Mouse (Mus musculus): ENCODE results near the gene Ptgdr. TPM values are rescaled to one million over a fixed set of nuclear protein-coding genes. Genes with fewer than 3 reads are reported as not detected.
"Not testable (repeated sequence)": the region's sequence is repeated elsewhere in the genome, so short reads cannot be mapped to it uniquely, and the experiment has no call there.

Ptgdr gene
- polyA plus RNA-seq (2015; fragmentation: Nextera tagmentation; extraction: Ambion mirVana): 0.14 TPM in 1 of 2 replicates, not detected in the other

GRCm38 (mm10) chr14:44858868-44859613 is at the start of gene Ptgdr:
Gene Ptgdr, minus strand, starts transcription at chr14:44859375.
- H3K4me3 ChIP-seq (replicated peaks): peak within 1 kb of the TSS; percentile 34
- no peak within 1 kb of the TSS for H3K27ac ChIP-seq
- no peaks in the 10 kb centered on the region for H3K36me3 ChIP-seq
- H3K9me3 ChIP-seq: no peaks in the 10 kb centered on the region
- H3K4me1 ChIP-seq (replicated peaks): peaks cover 22% of the 10 kb centered on the region; the same call in 1 of the 2 replicates
- ATAC-seq: peak; percentile 65
- WGBS: 1% methylated on average over 32 of the region's 32 CpGs
- peak within 1 kb of the TSS; percentile 43; the same call in 1 of the 2 replicates for H3K9ac ChIP-seq (replicated peaks)
- peaks cover 26% of the 10 kb centered on the region for H3K27me3 ChIP-seq
- peak within 1 kb of the TSS; percentile 55 for H3K4me2 ChIP-seq (replicated peaks)

GRCm38 (mm10) chr14:44907774-44908173 is 48.6 kb upstream of the Ptgdr start:
- no peaks in the 10 kb centered on the region for H3K27me3 ChIP-seq
- H3K4me3 ChIP-seq (replicated peaks): no peak overlapping the region
- no peak overlapping the region for H3K9ac ChIP-seq (replicated peaks)
- 91% methylated on average over 5 of the region's 5 CpGs for WGBS
- H3K4me1 ChIP-seq (replicated peaks): no peaks in the 10 kb centered on the region
- H3K9me3 ChIP-seq: no peaks in the 10 kb centered on the region
- no peaks in the 10 kb centered on the region for H3K36me3 ChIP-seq
- no peak for ATAC-seq
- no peak overlapping the region for H3K4me2 ChIP-seq (replicated peaks)
- no peak overlapping the region for H3K27ac ChIP-seq

- Histone ChIP-seq H3K4me3 (replicated peaks) (no peak overlapping the region), H3K27ac (no peak overlapping the region), H3K36me3 (no peaks in the 10 kb centered on the region), H3K4me2 (replicated peaks) (no peak overlapping the region), H3K9ac (replicated peaks) (no peak overlapping the region), H3K9me3 (no peaks in the 10 kb centered on the region), H3K4me1 (replicated peaks) (no peaks in the 10 kb centered on the region), H3K27me3 (no peaks in the 10 kb centered on the region)
- no peak for ATAC-seq
- 87% methylated on average over 4 of the region's 4 CpGs for WGBS
Observed at GRCm38 (mm10) chr14:44904199-44904598, 45.0 kb upstream of the Ptgdr start.

GRCm38 (mm10) chr14:44901735-44902134 is 42.6 kb upstream of the Ptgdr start:
- not testable (repeated sequence) for H3K4me1 ChIP-seq (replicated peaks); H3K4me2 ChIP-seq (replicated peaks); H3K9ac ChIP-seq (replicated peaks); H3K27ac ChIP-seq; H3K9me3 ChIP-seq; H3K36me3 ChIP-seq; ATAC-seq; H3K4me3 ChIP-seq (replicated peaks); H3K27me3 ChIP-seq

GRCm38 (mm10) chr14:44891387-44892132 is 32.4 kb upstream of the Ptgdr start:
- Histone ChIP-seq H3K27ac (no peak overlapping the region), H3K4me2 (replicated peaks) (no peak overlapping the region), H3K4me3 (replicated peaks) (no peak overlapping the region), H3K36me3 (no peaks in the 10 kb centered on the region), H3K9ac (replicated peaks) (no peak overlapping the region), H3K27me3 (no peaks in the 10 kb centered on the region), H3K9me3 (no peaks in the 10 kb centered on the region), H3K4me1 (replicated peaks) (no peaks in the 10 kb centered on the region)
- ATAC-seq: no peak
- 62% methylated on average over 7 of the region's 7 CpGs for WGBS

- no peak for ATAC-seq
- WGBS: 85% methylated on average over 6 of the region's 6 CpGs
Observed at GRCm38 (mm10) chr14:44869686-44870085, 10.5 kb upstream of the Ptgdr start.

GRCm38 (mm10) chr14:44865661-44866060 is 6.5 kb upstream of the Ptgdr start:
- Histone ChIP-seq H3K9ac (replicated peaks) (no peak overlapping the region), H3K27ac (no peak overlapping the region), H3K4me2 (replicated peaks) (no peak overlapping the region), H3K4me3 (replicated peaks) (no peak overlapping the region), H3K27me3 (no peaks in the 10 kb centered on the region), H3K36me3 (no peaks in the 10 kb centered on the region), H3K9me3 (no peaks in the 10 kb centered on the region), H3K4me1 (replicated peaks) (peaks cover 13% of the 10 kb centered on the region; the same call in 1 of the 2 replicates)
- no peak for ATAC-seq
- WGBS: 90% methylated on average over 8 of the region's 8 CpGs

More at GRCm38 (mm10) chr14:44869686-44870085, 10.5 kb upstream of the Ptgdr start:
- Histone ChIP-seq H3K4me3 (replicated peaks) (no peak overlapping the region), H3K27me3 (no peaks in the 10 kb centered on the region), H3K36me3 (no peaks in the 10 kb centered on the region), H3K4me1 (replicated peaks) (no peaks in the 10 kb centered on the region), H3K9me3 (no peaks in the 10 kb centered on the region), H3K27ac (no peak overlapping the region), H3K4me2 (replicated peaks) (no peak overlapping the region), H3K9ac (replicated peaks) (no peak overlapping the region)

- Histone ChIP-seq H3K4me1 (replicated peaks) (peaks cover 22% of the 10 kb centered on the region; the same call in 1 of the 2 replicates), H3K4me2 (replicated peaks) (no peak overlapping the region)
- 55% methylated on average over 4 of the region's 4 CpGs for WGBS
Observed at GRCm38 (mm10) chr14:44863086-44863485, 3.9 kb upstream of the Ptgdr start.

GRCm38 (mm10) chr14:44861161-44861560 is 2.0 kb upstream of the Ptgdr start:
- Histone ChIP-seq H3K27me3 (peaks cover 26% of the 10 kb centered on the region), H3K9me3 (no peaks in the 10 kb centered on the region), H3K4me2 (replicated peaks) (no peak overlapping the region), H3K4me3 (replicated peaks) (no peak overlapping the region), H3K9ac (replicated peaks) (no peak overlapping the region), H3K27ac (no peak overlapping the region), H3K4me1 (replicated peaks) (peaks cover 22% of the 10 kb centered on the region; the same call in 1 of the 2 replicates), H3K36me3 (no peaks in the 10 kb centered on the region)
- 66% methylated on average over 3 of the region's 3 CpGs for WGBS
- no peak for ATAC-seq

More at GRCm38 (mm10) chr14:44863086-44863485, 3.9 kb upstream of the Ptgdr start:
- H3K9ac ChIP-seq (replicated peaks): no peak overlapping the region
- no peak for ATAC-seq
- no peaks in the 10 kb centered on the region for H3K9me3 ChIP-seq
- H3K36me3 ChIP-seq: no peaks in the 10 kb centered on the region
- no peak overlapping the region for H3K27ac ChIP-seq
- peaks cover 19% of the 10 kb centered on the region for H3K27me3 ChIP-seq
- no peak overlapping the region for H3K4me3 ChIP-seq (replicated peaks)

- ATAC-seq: no peak
Observed at GRCm38 (mm10) chr14:44858372-44858771, 803 bp downstream of the Ptgdr start.

GRCm38 (mm10) chr14:44850637-44851036 is 8.5 kb downstream of the Ptgdr start:
- not testable (repeated sequence) for H3K36me3 ChIP-seq; H3K9ac ChIP-seq (replicated peaks); H3K4me2 ChIP-seq (replicated peaks); H3K4me1 ChIP-seq (replicated peaks); H3K27me3 ChIP-seq; H3K27ac ChIP-seq; H3K9me3 ChIP-seq; H3K4me3 ChIP-seq (replicated peaks)
- ATAC-seq: peak; percentile 83
- WGBS: 3% methylated on average over 3 of the region's 3 CpGs

More at GRCm38 (mm10) chr14:44858372-44858771, 803 bp downstream of the Ptgdr start:
- Histone ChIP-seq H3K27ac (no peak overlapping the region), H3K4me2 (replicated peaks) (peak overlapping the region; percentile 55), H3K4me3 (replicated peaks) (peak overlapping the region; percentile 34), H3K9me3 (no peaks in the 10 kb centered on the region), H3K4me1 (replicated peaks) (peaks cover 15% of the 10 kb centered on the region; the same call in 1 of the 2 replicates), H3K27me3 (peaks cover 26% of the 10 kb centered on the region), H3K9ac (replicated peaks) (no peak overlapping the region), H3K36me3 (no peaks in the 10 kb centered on the region)
- WGBS: 11% methylated on average over 12 of the region's 12 CpGs

GRCm38 (mm10) chr14:44847740-44848139 is 11.4 kb downstream of the Ptgdr start:
- no peaks in the 10 kb centered on the region for H3K9me3 ChIP-seq
- no peaks in the 10 kb centered on the region for H3K27me3 ChIP-seq
- no peak overlapping the region for H3K9ac ChIP-seq (replicated peaks)
- 94% methylated on average over 2 of the region's 2 CpGs for WGBS
- H3K4me1 ChIP-seq (replicated peaks): peaks cover 8% of the 10 kb centered on the region; the same call in 1 of the 2 replicates
- no peak overlapping the region for H3K27ac ChIP-seq
- ATAC-seq: no peak
- no peak overlapping the region for H3K4me3 ChIP-seq (replicated peaks)
- H3K36me3 ChIP-seq: no peaks in the 10 kb centered on the region
- H3K4me2 ChIP-seq (replicated peaks): no peak overlapping the region
